Mouse (Mus musculus): Measurements from ENCODE around the gene Olfr313.
"Not testable (repeated sequence)": the region's sequence is repeated elsewhere in the genome, so short reads cannot be mapped to it uniquely, and the experiment has no call there.

DNA sequence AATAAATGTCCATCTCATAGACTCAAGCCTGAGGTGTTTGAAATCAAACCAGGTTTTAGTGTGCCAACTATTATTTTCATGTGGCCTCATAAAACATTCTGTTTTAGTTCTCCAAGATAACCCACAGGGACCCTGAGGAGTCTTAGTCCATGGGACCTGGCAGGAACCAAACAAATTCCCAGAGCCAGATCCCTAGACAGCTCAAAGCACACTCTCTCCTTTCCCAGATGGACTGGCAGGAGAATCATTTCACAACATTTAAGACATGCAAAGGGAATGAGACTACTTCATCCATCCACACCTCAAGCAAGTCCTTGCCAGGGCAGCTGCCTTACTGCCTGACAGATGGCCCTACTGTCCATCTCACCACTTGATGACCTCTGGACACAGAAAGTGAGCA, 14.1 kb downstream of the Olfr313 start, which contains the start of gene Olfr312:
- TF ChIP-seq POLR2A, CTCF (IDR thresholded peaks at IDR 0.05; ENCODE audit: extremely low read depth, insufficient read depth, low read length): not testable (repeated sequence)

Measured in cortical plate, adult 2 months (tissue).